Mouse (Mus musculus): ENCODE data around the gene Angel2. TPM values are rescaled to one million over a fixed set of nuclear protein-coding genes. Genes with fewer than 3 reads are reported as not detected.

Angel2 gene
- total RNA-seq, 1 experiment, result 21.9 TPM

GRCm38 (mm10) chr1:190996346-190996877, 71.5 kb downstream of the Angel2 start:
- no peak for DNase-seq (ENCODE audit: low read depth, low spot score)
- TF ChIP-seq CHD2 (IDR thresholded peaks at IDR 0.05; ENCODE audit: low read depth, low read length) (no peak), MAFK (IDR thresholded peaks at IDR 0.05; ENCODE audit: insufficient read depth, low read depth, low read length) (no peak), ZNF384 (IDR thresholded peaks at IDR 0.05; ENCODE audit: low read depth, low read length) (no peak), HCFC1 (IDR thresholded peaks at IDR 0.05; ENCODE audit: borderline replicate concordance, insufficient read depth, low read length) (no peak), ZC3H11A (IDR thresholded peaks at IDR 0.05; ENCODE audit: borderline replicate concordance, low read depth, low read length) (no peak)
- in situ Hi-C loops (cut with MboI; ENCODE audit: low sequenced_read_pairs in 2 of 2, unreplicated experiment in 2 of 2), result no loop called here

More at GRCm38 (mm10) chr1:190996346-190996877, 71.5 kb downstream of the Angel2 start:
- Histone ChIP-seq H3K9ac (ENCODE audit: insufficient read depth, low read depth, low read length, poor library complexity, severe bottlenecking) (no peak overlapping the region), H3K9me3 (ENCODE audit: control insufficient read depth, insufficient read depth, low read depth, low read length) (no peaks in the 10 kb centered on the region), H3K4me3 (ENCODE audit: insufficient read depth in 1 of 2, low read depth in 1 of 2, low read length in 2 of 2, poor library complexity in 1 of 2, severe bottlenecking in 1 of 2) (no peak overlapping the region), H3K27ac (ENCODE audit: insufficient read depth, low read depth, low read length, poor library complexity, severe bottlenecking) (no peak overlapping the region), H3K36me3 (ENCODE audit: control insufficient read depth, insufficient read depth, low read length, poor library complexity, severe bottlenecking) (no peaks in the 10 kb centered on the region), H3K4me1 (ENCODE audit: control insufficient read depth in 2 of 2, insufficient read depth in 2 of 2, low read length in 2 of 2, poor library complexity in 1 of 2) (no peaks in the 10 kb centered on the region)

Other genes starting within 250 kb of the Angel2 start
- gene Rps6kc1, start 13.3 kb upstream of the Angel2 start, total RNA-seq (2012; rRNA removed), result 19.3 and 24.6 TPM in 2 replicates
- 2.2 and 2.6 TPM in 2 replicates for gene Vash2, start 54.2 kb downstream of the Angel2 start, total RNA-seq (2012; rRNA removed)
- gene Flvcr1, start 101.0 kb downstream of the Angel2 start, total RNA-seq (2012; rRNA removed), result 20.5 and 23.5 TPM in 2 replicates
- gene Spata45, start 111.5 kb downstream of the Angel2 start, total RNA-seq (2012; rRNA removed), result 4.1 and 4.6 TPM in 2 replicates
- gene Tatdn3, start 137.8 kb downstream of the Angel2 start, total RNA-seq (2012; rRNA removed), result 11.8 TPM in 2 replicates
- 24.3 and 26.1 TPM in 2 replicates for gene Nsl1, start 137.9 kb downstream of the Angel2 start, total RNA-seq (2012; rRNA removed)
- gene Batf3, start 172.7 kb downstream of the Angel2 start, total RNA-seq (2012; rRNA removed), result 1.2 and 2.8 TPM in 2 replicates
- not detected in 2 replicates for gene Fam71a, start 239.7 kb downstream of the Angel2 start, total RNA-seq (2012; rRNA removed)

All from ES-E14 (cell line).